22 mouse cellular contexts compared by ENCODE assay signal in the genomic region with DNA sequence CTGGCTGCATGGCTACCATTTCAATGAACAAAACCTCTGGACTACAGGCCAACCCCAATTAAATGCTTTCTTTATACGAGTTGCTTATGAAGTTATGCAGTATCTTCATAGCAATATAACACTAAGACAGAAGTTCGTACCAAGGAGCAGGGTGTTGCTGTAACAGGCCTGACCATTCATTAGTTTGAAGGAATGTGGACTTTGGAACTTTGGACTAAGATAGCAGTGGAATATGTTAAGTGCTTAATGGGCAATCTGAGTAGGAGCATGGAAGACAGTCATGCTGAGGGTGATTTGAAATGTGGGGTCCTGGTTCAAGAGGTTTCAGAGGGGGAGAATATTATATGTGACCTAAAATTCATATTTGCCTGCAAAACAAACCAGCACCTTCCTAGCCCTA.
DNase-seq lines count a peak whose midpoint lies in the region; ATAC-seq and TF ChIP-seq lines count a peak whose summit lies in the region.
"Had no signal": no experiment of that assay in that cellular context is flagged by ENCODE, and none has a peak within 500 bp of the region (broad histone marks: within the 10 kb centered on the region; RNA-seq: fewer than 3 reads in every experiment).

No protein-coding gene starts in this region.

- WGBS in intestine, embryonic 16.5 days: 65% methylated on average over 2 of the region's 2 CpGs
- WGBS in intestine, embryonic 15.5 days: 70% methylated on average over 2 of the region's 2 CpGs
- 61% methylated on average over 2 of the region's 2 CpGs for WGBS in kidney, adult 2 months
- 83% methylated on average over 2 of the region's 2 CpGs for WGBS in kidney, embryonic 15.5 days
- WGBS in kidney, embryonic 16.5 days: 85% methylated on average over 2 of the region's 2 CpGs

- no peaks in the 10 kb centered on the region for H3K36me3 ChIP-seq in intestine, embryonic 16.5 days (ENCODE audit: control insufficient read depth, insufficient read depth, low read length)
- no peaks in the 10 kb centered on the region for H3K36me3 ChIP-seq in intestine, embryonic 15.5 days
- no peaks in the 10 kb centered on the region for H3K36me3 ChIP-seq in kidney, adult 2 months (ENCODE audit: control insufficient read depth, insufficient read depth, low read length)
- no peaks in the 10 kb centered on the region for H3K36me3 ChIP-seq in kidney, embryonic 15.5 days
- H3K36me3 ChIP-seq in kidney, embryonic 16.5 days (ENCODE audit: insufficient read depth, low read length): no peaks in the 10 kb centered on the region
- H3K36me3 ChIP-seq: embryonic facial prominence, embryonic 12.5 days; embryonic facial prominence, embryonic 15.5 days; hindbrain, embryonic 12.5 days had no signal

- TF ChIP-seq CTCF in kidney, adult 2 months (conservative IDR thresholded peaks at IDR 0.05; ENCODE audit: insufficient read depth, insufficient read length, low read depth, low read length): no peak

- H3K9me3 ChIP-seq in intestine, embryonic 16.5 days (ENCODE audit: control insufficient read depth, low read length): no peaks in the 10 kb centered on the region
- H3K9me3 ChIP-seq in intestine, embryonic 15.5 days: no peaks in the 10 kb centered on the region
- no peaks in the 10 kb centered on the region for H3K9me3 ChIP-seq in kidney, embryonic 15.5 days (replicated peaks)
- 0 out of 2 replicates have a peak, but pooled peaks cover 4% of the 10 kb centered on the region for H3K9me3 ChIP-seq in kidney, embryonic 16.5 days (ENCODE audit: low read length)
- H3K9me3 ChIP-seq: embryonic facial prominence, embryonic 12.5 days; embryonic facial prominence, embryonic 15.5 days had no signal

- H3K27me3 ChIP-seq in intestine, embryonic 16.5 days (replicated peaks; ENCODE audit: control insufficient read depth, insufficient read depth, low read length): no peaks in the 10 kb centered on the region
- no peaks in the 10 kb centered on the region for H3K27me3 ChIP-seq in intestine, embryonic 15.5 days (replicated peaks)
- no peaks in the 10 kb centered on the region for H3K27me3 ChIP-seq in kidney, adult 2 months (replicated peaks; ENCODE audit: control insufficient read depth, insufficient read depth, low read length)
- H3K27me3 ChIP-seq in kidney, embryonic 15.5 days: no peaks in the 10 kb centered on the region
- H3K27me3 ChIP-seq in kidney, embryonic 16.5 days (ENCODE audit: insufficient read depth, low read length): no peaks in the 10 kb centered on the region
- H3K27me3 ChIP-seq: embryonic facial prominence, embryonic 12.5 days; embryonic facial prominence, embryonic 15.5 days; hindbrain, embryonic 12.5 days had no signal

- no peak overlapping the region for H3K4me3 ChIP-seq in intestine, embryonic 16.5 days (ENCODE audit: low read length)
- no peak overlapping the region for H3K4me3 ChIP-seq in intestine, embryonic 15.5 days (replicated peaks)
- H3K4me3 ChIP-seq in kidney, adult 2 months (ENCODE audit: insufficient read depth, low read depth, low read length): no peak overlapping the region
- H3K4me3 ChIP-seq in kidney, embryonic 15.5 days (replicated peaks): no peak overlapping the region
- no peak overlapping the region for H3K4me3 ChIP-seq in kidney, embryonic 16.5 days (ENCODE audit: low read length)
- H3K4me3 ChIP-seq: embryonic facial prominence, embryonic 12.5 days; embryonic facial prominence, embryonic 15.5 days; gastrocnemius, adult 2 months; hindbrain, embryonic 12.5 days had no signal

- H3K9ac ChIP-seq in intestine, embryonic 16.5 days (ENCODE audit: low read depth, low read length): no peak overlapping the region
- H3K9ac ChIP-seq in intestine, embryonic 15.5 days: no peak overlapping the region
- no peak overlapping the region for H3K9ac ChIP-seq in kidney, embryonic 15.5 days
- no peak overlapping the region for H3K9ac ChIP-seq in kidney, embryonic 16.5 days (replicated peaks; ENCODE audit: low read length)
- H3K9ac ChIP-seq: embryonic facial prominence, embryonic 12.5 days; embryonic facial prominence, embryonic 15.5 days; forebrain, postnatal 0 days; hindbrain, embryonic 12.5 days had no signal

- no peak overlapping the region for H3K4me2 ChIP-seq in intestine, embryonic 16.5 days (ENCODE audit: low read depth, low read length)
- no peak overlapping the region for H3K4me2 ChIP-seq in intestine, embryonic 15.5 days (replicated peaks)
- H3K4me2 ChIP-seq in kidney, embryonic 15.5 days: no peak overlapping the region
- no peak overlapping the region for H3K4me2 ChIP-seq in kidney, embryonic 16.5 days (replicated peaks; ENCODE audit: low read depth, low read length)
- H3K4me2 ChIP-seq: embryonic facial prominence, embryonic 12.5 days; embryonic facial prominence, embryonic 15.5 days; heart, embryonic 11.5 days; hindbrain, embryonic 12.5 days had no signal

- ATAC-seq in intestine, embryonic 16.5 days: peak; percentile 48; the same call in 1 of the 2 replicates
- no peak for ATAC-seq in intestine, embryonic 15.5 days
- no peak for ATAC-seq in kidney, embryonic 15.5 days (replicated peaks; ENCODE audit: low FRiP score)
- no peak for ATAC-seq in kidney, embryonic 16.5 days (ENCODE audit: low FRiP score, low TSS enrichment)
- ATAC-seq: forebrain, embryonic 14.5 days; forebrain, postnatal 0 days; Patski had no signal

- H3K27ac ChIP-seq in intestine, embryonic 16.5 days (ENCODE audit: low read length): no peak overlapping the region
- H3K27ac ChIP-seq in intestine, embryonic 15.5 days: no peak overlapping the region
- H3K27ac ChIP-seq in kidney, adult 2 months (ENCODE audit: insufficient read depth, low read depth, low read length): no peak overlapping the region
- H3K27ac ChIP-seq in kidney, embryonic 15.5 days: no peak overlapping the region
- H3K27ac ChIP-seq in kidney, embryonic 16.5 days (ENCODE audit: low read length): no peak overlapping the region
- H3K27ac ChIP-seq: embryonic facial prominence, embryonic 12.5 days; embryonic facial prominence, embryonic 15.5 days; gastrocnemius, adult 2 months; hindbrain, embryonic 12.5 days had no signal

- no peak for TF ChIP-seq POLR2A in kidney, adult 2 months (IDR thresholded peaks at IDR 0.05; ENCODE audit: low read depth, low read length)

- peak; percentile 83 for DNase-seq in kidney, adult 2 months
- peak; percentile 3 for DNase-seq in kidney, postnatal 14 days
- no peak for DNase-seq in cerebellum, postnatal 10 days
- DNase-seq: adrenal gland, postnatal 10 days; adrenal gland, postnatal 36 days; cerebellum, adult 18-20 months; cerebellum, adult 9-10 months; cerebellum, postnatal 25 days; forebrain, postnatal 0 days; gastrocnemius, adult 2 months; gastrocnemius, postnatal 14 days; heart, adult 11 months had no signal

- no peaks in the 10 kb centered on the region for H3K4me1 ChIP-seq in intestine, embryonic 16.5 days (ENCODE audit: control insufficient read depth, insufficient read depth, low read length)
- H3K4me1 ChIP-seq in intestine, embryonic 15.5 days (replicated peaks): no peaks in the 10 kb centered on the region
- H3K4me1 ChIP-seq in kidney, adult 2 months (ENCODE audit: control insufficient read depth, insufficient read depth, low read length): peaks cover 3% of the 10 kb centered on the region; the same call in 1 of the 2 replicates
- no peaks in the 10 kb centered on the region for H3K4me1 ChIP-seq in kidney, embryonic 15.5 days
- H3K4me1 ChIP-seq in kidney, embryonic 16.5 days (ENCODE audit: insufficient read depth, low read length): no peaks in the 10 kb centered on the region
- H3K4me1 ChIP-seq: embryonic facial prominence, embryonic 12.5 days; embryonic facial prominence, embryonic 15.5 days had no signal

Comparison
In these comparisons a context has a peak if more than half of its experiments do, and no peak if none do; other contexts are left out.
1. DNase-seq: peak in kidney, adult 2 months (single experiment) and kidney, postnatal 14 days (single experiment); none in cerebellum, postnatal 10 days (0 of 2).